Mouse (Mus musculus) liver, embryonic 15.5 days (tissue): ENCODE data around the gene Ifna7. TPM values are rescaled to one million over a fixed set of nuclear protein-coding genes. Genes with fewer than 3 reads are reported as not detected.
"Not testable (repeated sequence)": the region's sequence is repeated elsewhere in the genome, so short reads cannot be mapped to it uniquely, and the experiment has no call there.

Experiments
- ATAC-seq: fragments of 200-750 bp; cut with Nextera tagmentation; 2 replicates; pipeline ENCODE4 v1.8.0; 2017; ENCODE audit warnings: moderate number of reproducible peaks, mild to moderate bottlenecking, moderate library complexity; ENCODE audit not compliant: insufficient read depth
- H3K27ac ChIP-seq: fragments of 300-500 bp; sonication (generic); replicated peaks from 2 replicates; pipeline ENCODE4 v1.5.1; 2015; ENCODE audit warnings: mild to moderate bottlenecking, inconsistent platforms
- H3K27me3 ChIP-seq: fragments of 300-500 bp; sonication (generic); 2 replicates; pipeline ENCODE4 v1.6.1; 2015; ENCODE audit warnings: mild to moderate bottlenecking, inconsistent platforms
- H3K36me3 ChIP-seq: fragments of 300-500 bp; sonication (generic); replicated peaks from 2 replicates; pipeline ENCODE4 v1.6.1; 2015; ENCODE audit warnings: moderate library complexity, mild to moderate bottlenecking, inconsistent platforms
- H3K4me1 ChIP-seq: fragments of 300-500 bp; sonication (generic); replicated peaks from 2 replicates; pipeline ENCODE4 v1.6.1; 2015; ENCODE audit warnings: inconsistent platforms
- H3K4me2 ChIP-seq: fragments of 300-500 bp; sonication (generic); 2 replicates; pipeline ENCODE4 v1.6.1; 2015; ENCODE audit warnings: moderate library complexity, mild to moderate bottlenecking, inconsistent platforms
- H3K4me3 ChIP-seq: fragments of 300-500 bp; sonication (generic); replicated peaks from 2 replicates; pipeline ENCODE4 v1.5.1; 2015; ENCODE audit warnings: mild to moderate bottlenecking, inconsistent platforms
- H3K9ac ChIP-seq: fragments of 300-500 bp; sonication (generic); 2 replicates; pipeline ENCODE4 v1.6.1; 2015; ENCODE audit warnings: moderate library complexity, mild to moderate bottlenecking, inconsistent platforms
- H3K9me3 ChIP-seq: fragments of 300-500 bp; sonication (generic); replicated peaks from 2 replicates; pipeline ENCODE4 v1.6.1; 2016; ENCODE audit warnings: inconsistent platforms
- WGBS: fragments of 180-500 bp; shearing (Covaris S2); methylation state at CpG from one replicate; pipeline ENCODE4 v1.1.7; 2015; ENCODE audit warnings: mixed read lengths; ENCODE audit not compliant: insufficient replicate concordance; 5-methylcytosine and 5-hydroxymethylcytosine counted together
- polyA plus RNA-seq: library from polyadenylated mRNA; unstranded; fragments of >200 nt; fragmentation: Nextera tagmentation; extraction: Ambion mirVana; gene quantifications from 2 replicates; pipeline ENCODE4 v1.2.1, GENCODE M21; 2015

The Ifna7 gene
- polyA plus RNA-seq, 1 experiment from 2014 or later = not detected

DNA sequence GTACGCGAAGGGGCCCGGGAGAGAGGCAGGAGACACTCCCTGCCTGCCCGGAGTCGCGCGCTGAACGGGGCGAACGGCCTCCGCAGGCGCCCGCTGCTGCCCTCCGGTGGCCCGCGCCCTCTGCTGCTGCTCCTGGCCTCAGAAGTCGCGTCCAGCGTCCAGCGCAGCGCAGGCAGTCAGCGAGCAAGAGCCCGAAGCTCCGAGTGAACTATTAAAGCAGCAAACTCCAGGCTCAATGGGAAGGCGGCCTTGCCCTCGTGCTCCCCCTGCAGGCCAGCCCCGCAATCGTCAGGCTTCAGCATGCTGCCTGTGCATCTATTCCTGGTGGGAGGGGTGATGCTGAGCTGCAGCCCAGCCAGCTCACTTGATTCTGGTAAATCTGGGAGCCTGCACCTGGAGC lies 18.9 kb upstream of the Ifna7 start, which contains the start of gene Gm13279:
Gm13279 (plus strand) TSS at position 301 of the 400 bp plus-strand sequence.
- not testable (repeated sequence) for H3K36me3 ChIP-seq, H3K9me3 ChIP-seq, H3K27me3 ChIP-seq, H3K9ac ChIP-seq, H3K27ac ChIP-seq, H3K4me1 ChIP-seq, ATAC-seq, H3K4me2 ChIP-seq, H3K4me3 ChIP-seq
- no CpG with 5 or more reads among the region's 28 CpGs for WGBS

DNA sequence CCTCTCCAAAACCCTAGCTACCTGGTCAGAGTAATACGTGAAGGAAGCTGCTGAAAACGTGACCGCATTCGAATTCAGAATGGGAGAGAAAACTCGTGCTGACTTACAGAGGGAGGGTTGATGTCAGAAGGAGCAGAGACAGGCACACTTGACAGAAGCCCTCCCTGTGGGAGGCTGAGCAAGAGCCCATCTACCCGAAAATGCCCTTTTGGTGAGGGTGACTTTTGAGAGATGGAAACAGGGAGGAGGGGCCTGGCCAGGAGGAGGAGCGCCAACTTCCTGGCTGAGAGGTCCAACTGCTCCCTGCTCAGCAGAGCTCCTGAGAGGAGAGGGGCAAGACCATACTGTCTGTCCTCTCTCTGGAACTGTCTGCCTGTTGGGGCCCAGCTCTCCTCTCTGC lies 16.7 kb upstream of the Ifna7 start, which contains the start of gene Gm13285:
Gm13285 (plus strand) TSS at position 301 of the 400 bp plus-strand sequence.
- H3K9ac ChIP-seq, H3K36me3 ChIP-seq, H3K4me2 ChIP-seq, ATAC-seq, H3K4me3 ChIP-seq, H3K27ac ChIP-seq, H3K9me3 ChIP-seq, H3K4me1 ChIP-seq, H3K27me3 ChIP-seq: not testable (repeated sequence)
- 2% methylated on average over 6 of the region's 7 CpGs for WGBS

DNA sequence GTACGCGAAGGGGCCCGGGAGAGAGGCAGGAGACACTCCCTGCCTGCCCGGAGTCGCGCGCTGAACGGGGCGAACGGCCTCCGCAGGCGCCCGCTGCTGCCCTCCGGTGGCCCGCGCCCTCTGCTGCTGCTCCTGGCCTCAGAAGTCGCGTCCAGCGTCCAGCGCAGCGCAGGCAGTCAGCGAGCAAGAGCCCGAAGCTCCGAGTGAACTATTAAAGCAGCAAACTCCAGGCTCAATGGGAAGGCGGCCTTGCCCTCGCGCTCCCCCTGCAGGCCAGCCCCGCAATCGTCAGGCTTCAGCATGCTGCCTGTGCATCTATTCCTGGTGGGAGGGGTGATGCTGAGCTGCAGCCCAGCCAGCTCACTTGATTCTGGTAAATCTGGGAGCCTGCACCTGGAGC lies 13.1 kb upstream of the Ifna7 start, which contains the start of gene Gm13287:
Gm13287 (plus strand) TSS at position 301 of the 400 bp plus-strand sequence.
- not testable (repeated sequence) for H3K36me3 ChIP-seq, H3K27me3 ChIP-seq, H3K9me3 ChIP-seq, ATAC-seq, H3K9ac ChIP-seq, H3K4me1 ChIP-seq, H3K27ac ChIP-seq, H3K4me3 ChIP-seq
- peak within 1 kb of the TSS; percentile 40; the same call in 1 of the 2 replicates for H3K4me2 ChIP-seq
- no CpG with 5 or more reads among the region's 29 CpGs for WGBS

DNA sequence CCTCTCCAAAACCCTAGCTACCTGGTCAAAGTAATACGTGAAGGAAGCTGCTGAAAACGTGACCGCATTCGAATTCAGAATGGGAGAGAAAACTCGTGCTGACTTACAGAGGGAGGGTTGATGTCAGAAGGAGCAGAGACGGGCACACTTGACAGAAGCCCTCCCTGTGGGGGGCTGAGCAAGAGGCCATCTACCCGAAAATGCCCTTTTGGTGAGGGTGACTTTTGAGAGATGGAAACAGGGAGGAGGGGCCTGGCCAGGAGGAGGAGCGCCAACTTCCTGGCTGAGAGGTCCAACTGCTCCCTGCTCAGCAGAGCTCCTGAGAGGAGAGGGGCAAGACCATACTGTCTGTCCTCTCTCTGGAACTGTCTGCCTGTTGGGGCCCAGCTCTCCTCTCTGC lies 10.8 kb upstream of the Ifna7 start, which contains the start of gene Gm13288:
Gm13288 (plus strand) TSS at position 301 of the 400 bp plus-strand sequence.
- not testable (repeated sequence) for H3K36me3 ChIP-seq, H3K9me3 ChIP-seq, H3K4me1 ChIP-seq, H3K27me3 ChIP-seq, H3K27ac ChIP-seq, H3K9ac ChIP-seq, ATAC-seq
- H3K4me3 ChIP-seq = 0 out of 2 replicates have a peak within 1 kb of the TSS, but pooled peaks have one; percentile 24
- H3K4me2 ChIP-seq = peak within 1 kb of the TSS; percentile 49
- no CpG with 5 or more reads among the region's 8 CpGs for WGBS

DNA sequence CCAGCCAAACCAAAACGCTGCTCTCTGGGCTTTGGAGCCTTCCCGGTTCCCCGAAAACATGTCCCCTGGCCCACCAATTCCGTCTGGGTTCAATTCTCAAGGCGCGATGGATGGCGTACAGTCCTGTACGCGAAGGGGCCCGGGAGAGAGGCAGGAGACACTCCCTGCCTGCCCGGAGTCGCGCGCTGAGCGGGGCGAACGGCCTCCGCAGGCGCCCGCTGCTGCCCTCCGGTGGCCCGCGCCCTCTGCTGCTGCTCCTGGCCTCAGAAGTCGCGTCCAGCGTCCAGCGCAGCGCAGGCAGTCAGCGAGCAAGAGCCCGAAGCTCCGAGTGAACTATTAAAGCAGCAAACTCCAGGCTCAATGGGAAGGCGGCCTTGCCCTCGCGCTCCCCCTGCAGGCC lies 10.3 kb upstream of the Ifna7 start:
- H3K4me1 ChIP-seq, H3K27me3 ChIP-seq, ATAC-seq, H3K27ac ChIP-seq, H3K9me3 ChIP-seq, H3K9ac ChIP-seq, H3K36me3 ChIP-seq: not testable (repeated sequence)
- Histone ChIP-seq H3K4me3 (0 out of 2 replicates have a peak overlapping the region, but pooled peaks have one; percentile 24), H3K4me2 (peak overlapping the region; percentile 49)
- 0% methylated on average over 9 of the region's 34 CpGs for WGBS

DNA sequence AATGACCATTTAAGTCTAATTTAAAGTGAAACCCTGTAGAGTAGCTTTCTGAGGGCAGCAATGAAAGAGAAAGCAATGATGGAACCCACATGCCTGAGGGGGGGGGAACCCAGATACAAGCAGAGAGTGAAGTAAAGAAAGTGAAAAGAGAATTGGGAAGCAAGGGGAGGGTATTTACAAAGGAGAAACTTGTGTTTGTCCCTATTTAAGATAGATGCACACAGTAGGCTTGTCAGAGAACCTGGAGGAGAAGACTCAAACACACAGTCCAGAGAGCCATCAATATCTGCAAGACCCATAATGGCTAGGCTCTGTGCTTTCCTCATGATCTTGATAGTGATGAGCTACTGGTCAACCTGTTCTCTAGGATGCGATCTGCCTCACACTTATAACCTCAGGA lies 3.6 kb downstream of the Ifna7 start, which contains the start of gene Ifna11:
Ifna11 (plus strand) TSS at position 301 of the 400 bp plus-strand sequence.
- H3K4me2 ChIP-seq = no peak within 1 kb of the TSS
- H3K9ac ChIP-seq = no peak within 1 kb of the TSS
- WGBS = 64% methylated on average over 1 of the region's 1 CpGs
- no peaks in the 10 kb centered on the region for H3K36me3 ChIP-seq
- H3K9me3 ChIP-seq = no peaks in the 10 kb centered on the region
- no peaks in the 10 kb centered on the region for H3K4me1 ChIP-seq
- no peaks in the 10 kb centered on the region; the same call in 1 of the 2 replicates for H3K27me3 ChIP-seq
- no peak within 1 kb of the TSS for H3K27ac ChIP-seq
- no peak within 1 kb of the TSS for H3K4me3 ChIP-seq
- no peak for ATAC-seq

DNA sequence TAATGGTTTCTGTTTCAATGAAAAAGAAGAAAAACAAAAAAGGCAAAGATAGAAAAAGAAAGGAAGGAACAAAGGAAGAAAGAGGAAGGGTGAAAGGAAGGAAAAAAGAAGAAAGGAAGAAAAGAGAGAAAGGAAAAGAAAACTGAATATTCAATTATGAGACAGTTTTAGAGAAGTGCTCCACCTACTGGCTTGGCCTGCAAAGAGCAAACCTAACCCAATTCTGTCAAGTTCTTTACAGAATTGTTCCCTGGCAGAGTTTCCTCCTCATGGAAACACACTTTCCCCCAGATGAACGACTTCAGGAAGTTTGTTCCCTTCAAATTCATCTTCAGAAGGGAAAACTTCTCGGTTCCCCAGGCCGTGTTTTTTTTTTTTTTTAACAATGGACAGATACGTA lies 7.0 kb downstream of the Ifna7 start:
- WGBS = 19% methylated on average over 4 of the region's 4 CpGs
- Histone ChIP-seq H3K9ac (no peak overlapping the region), H3K27me3 (no peaks in the 10 kb centered on the region), H3K36me3 (no peaks in the 10 kb centered on the region), H3K4me1 (no peaks in the 10 kb centered on the region), H3K27ac (no peak overlapping the region), H3K9me3 (no peaks in the 10 kb centered on the region), H3K4me2 (no peak overlapping the region), H3K4me3 (no peak overlapping the region)
- no peak for ATAC-seq

DNA sequence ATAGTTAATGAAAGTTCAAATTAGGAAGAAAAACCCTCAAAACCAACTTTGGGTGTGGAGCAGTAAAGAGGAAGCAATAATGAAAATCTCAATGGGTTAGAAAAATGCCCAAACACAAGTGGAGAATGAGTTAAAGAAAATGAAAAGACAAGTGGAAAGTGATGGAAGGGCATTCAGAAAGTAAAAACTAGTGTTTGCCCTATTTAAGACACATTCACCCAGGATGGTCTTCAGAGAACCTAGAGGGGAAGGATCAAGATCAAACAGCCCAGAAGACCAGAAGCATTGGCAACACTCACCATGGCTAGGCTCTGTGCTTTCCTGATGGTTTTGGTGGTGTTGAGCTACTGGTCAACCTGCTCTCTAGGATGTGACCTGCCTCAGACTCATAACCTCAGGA lies 11.1 kb downstream of the Ifna7 start, which contains the start of gene Ifna6:
Ifna6 (plus strand) TSS at position 301 of the 400 bp plus-strand sequence.
- not testable (repeated sequence) for H3K27ac ChIP-seq, H3K4me3 ChIP-seq, H3K36me3 ChIP-seq, H3K4me2 ChIP-seq, H3K9ac ChIP-seq, ATAC-seq, H3K4me1 ChIP-seq, H3K9me3 ChIP-seq, H3K27me3 ChIP-seq

DNA sequence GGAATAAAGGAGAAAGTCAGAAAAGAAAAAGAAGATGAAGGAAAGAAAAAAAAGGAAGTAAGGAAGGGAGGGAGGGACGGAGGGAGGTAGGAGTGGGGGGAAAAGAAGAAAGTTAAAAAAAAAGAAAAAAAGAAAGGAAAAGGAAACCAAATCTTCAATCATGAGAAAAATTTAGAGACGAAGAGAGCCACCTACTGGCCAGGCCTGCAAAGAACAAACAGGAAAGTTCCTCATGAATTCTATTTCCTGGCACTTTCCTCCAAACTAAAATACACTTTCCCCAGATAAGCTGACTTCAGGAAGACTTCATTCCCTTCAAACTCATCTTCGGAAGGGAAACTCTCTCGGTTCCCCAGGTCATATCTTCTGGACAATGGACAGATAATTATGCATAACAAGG lies 14.5 kb downstream of the Ifna7 start:
- no peak overlapping the region for H3K9ac ChIP-seq
- H3K36me3 ChIP-seq = no peaks in the 10 kb centered on the region
- WGBS = 11% methylated on average over 4 of the region's 4 CpGs
- H3K4me3 ChIP-seq = no peak overlapping the region
- ATAC-seq = no peak
- no peaks in the 10 kb centered on the region for H3K4me1 ChIP-seq
- H3K9me3 ChIP-seq = no peaks in the 10 kb centered on the region
- no peak overlapping the region for H3K4me2 ChIP-seq
- no peak overlapping the region for H3K27ac ChIP-seq
- H3K27me3 ChIP-seq = no peaks in the 10 kb centered on the region

DNA sequence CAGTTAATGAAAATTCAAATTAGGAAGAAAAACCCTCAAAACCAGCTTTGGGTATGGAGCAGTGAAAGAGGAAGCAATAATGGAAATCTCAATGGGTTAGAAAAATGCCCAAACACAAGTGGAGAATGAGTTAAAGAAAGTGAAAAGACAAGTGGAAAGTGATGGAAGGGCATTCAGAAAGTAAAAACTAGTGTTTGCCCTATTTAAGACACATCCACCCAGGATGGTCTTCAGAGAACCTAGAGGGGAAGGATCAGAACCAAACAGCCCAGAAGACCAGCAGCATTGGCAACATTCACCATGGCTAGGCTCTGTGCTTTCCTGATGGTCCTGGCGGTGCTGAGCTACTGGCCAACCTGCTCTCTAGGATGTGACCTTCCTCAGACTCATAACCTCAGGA lies 19.2 kb downstream of the Ifna7 start, which contains the start of gene Ifna5:
Ifna5 (plus strand) TSS at position 301 of the 400 bp plus-strand sequence.
- H3K4me2 ChIP-seq, H3K27ac ChIP-seq, H3K9me3 ChIP-seq, H3K4me3 ChIP-seq, ATAC-seq, H3K27me3 ChIP-seq, H3K9ac ChIP-seq, H3K4me1 ChIP-seq, H3K36me3 ChIP-seq: not testable (repeated sequence)
- 57% methylated on average over 1 of the region's 1 CpGs for WGBS

DNA sequence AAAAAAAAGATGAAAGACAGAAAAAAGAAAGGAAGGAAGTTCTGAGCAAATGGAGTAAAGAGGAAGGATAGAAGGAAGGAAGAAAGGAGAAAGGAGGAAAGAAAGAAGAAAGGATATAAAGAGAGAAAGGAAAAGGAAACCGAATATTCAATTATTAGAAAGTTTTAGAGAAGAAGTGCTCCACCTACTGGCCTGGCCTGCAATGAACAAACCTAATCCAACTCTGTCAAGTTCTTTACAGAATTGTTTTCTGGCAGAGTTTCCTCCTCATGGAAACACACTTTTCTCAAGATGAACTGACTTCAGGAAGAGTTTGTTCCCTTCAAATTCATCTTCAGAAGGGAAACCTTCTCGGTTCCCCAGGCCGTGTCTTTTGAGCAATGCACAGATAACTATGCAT lies 22.8 kb downstream of the Ifna7 start:
- 31% methylated on average over 3 of the region's 3 CpGs for WGBS
- Histone ChIP-seq H3K4me2 (no peak overlapping the region), H3K27me3 (no peaks in the 10 kb centered on the region), H3K9ac (no peak overlapping the region), H3K27ac (no peak overlapping the region), H3K4me3 (no peak overlapping the region), H3K9me3 (no peaks in the 10 kb centered on the region), H3K4me1 (no peaks in the 10 kb centered on the region), H3K36me3 (no peaks in the 10 kb centered on the region)
- ATAC-seq = no peak

DNA sequence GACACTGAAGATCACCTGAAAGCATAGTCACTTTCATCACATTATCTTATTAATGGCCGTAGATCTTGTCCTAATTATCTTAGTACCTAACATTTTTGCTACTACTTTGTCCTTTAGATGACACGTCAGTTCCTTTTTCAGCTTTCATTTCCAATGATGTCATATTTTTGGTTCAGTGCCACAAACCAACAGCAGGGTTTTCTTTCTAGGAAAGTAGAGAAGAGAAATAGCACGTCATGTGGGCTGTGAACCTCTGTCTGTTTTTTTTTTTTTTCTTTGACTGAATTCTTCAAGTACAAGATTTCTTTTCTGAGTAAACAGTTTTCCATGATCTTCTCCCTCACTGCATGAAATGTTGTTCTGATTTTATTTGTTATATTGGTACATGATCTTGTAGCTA lies 24.0 kb downstream of the Ifna7 start:
- H3K4me2 ChIP-seq = no peak overlapping the region
- no peaks in the 10 kb centered on the region for H3K27me3 ChIP-seq
- H3K4me3 ChIP-seq = no peak overlapping the region
- no peaks in the 10 kb centered on the region for H3K9me3 ChIP-seq
- WGBS = 44% methylated on average over 3 of the region's 3 CpGs
- no peak overlapping the region for H3K9ac ChIP-seq
- no peaks in the 10 kb centered on the region for H3K36me3 ChIP-seq
- no peak overlapping the region for H3K27ac ChIP-seq
- no peaks in the 10 kb centered on the region for H3K4me1 ChIP-seq
- ATAC-seq = no peak
